Mouse (Mus musculus) testis, adult 2 months (tissue): ENCODE measurements around the gene Pdxp. TPM values are rescaled to one million over a fixed set of nuclear protein-coding genes. Genes with fewer than 3 reads are reported as not detected.
A peak's percentile ranks its signal among the peaks of the same experiment; 100 is the strongest.

Experiments
- H3K27ac ChIP-seq: fragments of 200-500 bp; 2 replicates; pipeline ENCODE4 v1.5.1; 2012; ENCODE audit warnings: low read depth, low read length; ENCODE audit not compliant: control insufficient read depth, insufficient read depth
- H3K27me3 ChIP-seq: fragments of 200-500 bp; 2 replicates; pipeline ENCODE4 v1.6.1; 2012; ENCODE audit warnings: mild to moderate bottlenecking, low read length, moderate library complexity; ENCODE audit not compliant: control insufficient read depth, insufficient read depth
- H3K36me3 ChIP-seq: fragments of 200-500 bp; 2 replicates; pipeline ENCODE4 v1.6.1; 2012; ENCODE audit warnings: mild to moderate bottlenecking, low read length; ENCODE audit not compliant: control insufficient read depth, insufficient read depth
- H3K4me1 ChIP-seq: fragments of 200-500 bp; 2 replicates; pipeline ENCODE4 v1.6.1; 2012; ENCODE audit warnings: low read length; ENCODE audit not compliant: control insufficient read depth, insufficient read depth
- H3K4me3 ChIP-seq: fragments of 200-500 bp; 2 replicates; pipeline ENCODE4 v1.5.1; 2012; ENCODE audit warnings: low read depth, mild to moderate bottlenecking, low read length, moderate library complexity, mixed read lengths; ENCODE audit not compliant: control insufficient read depth
- CTCF ChIP-seq: fragments of 200-500 bp; IDR thresholded peaks from 2 replicates; pipeline ENCODE4 v1.5.1; 2012; ENCODE audit warnings: low read depth, mild to moderate bottlenecking, inconsistent platforms, low read length, moderate library complexity; ENCODE audit not compliant: control insufficient read depth, insufficient read depth, insufficient replicate concordance
- POLR2A ChIP-seq: fragments of 200-500 bp; IDR thresholded peaks from 2 replicates; pipeline ENCODE4 v1.6.1; 2012; ENCODE audit warnings: low read depth, mild to moderate bottlenecking, inconsistent platforms, low read length, moderate library complexity; ENCODE audit not compliant: control insufficient read depth
- polyA plus RNA-seq: library from polyadenylated mRNA; depleted of rRNA; stranded (reverse); fragments of >200 nt; gene quantifications from 2 replicates; pipeline ENCODE4 v1.2.3, GENCODE M21; 2012

Pdxp gene
- polyA plus RNA-seq, 1 experiment: 3.8 TPM

DNA sequence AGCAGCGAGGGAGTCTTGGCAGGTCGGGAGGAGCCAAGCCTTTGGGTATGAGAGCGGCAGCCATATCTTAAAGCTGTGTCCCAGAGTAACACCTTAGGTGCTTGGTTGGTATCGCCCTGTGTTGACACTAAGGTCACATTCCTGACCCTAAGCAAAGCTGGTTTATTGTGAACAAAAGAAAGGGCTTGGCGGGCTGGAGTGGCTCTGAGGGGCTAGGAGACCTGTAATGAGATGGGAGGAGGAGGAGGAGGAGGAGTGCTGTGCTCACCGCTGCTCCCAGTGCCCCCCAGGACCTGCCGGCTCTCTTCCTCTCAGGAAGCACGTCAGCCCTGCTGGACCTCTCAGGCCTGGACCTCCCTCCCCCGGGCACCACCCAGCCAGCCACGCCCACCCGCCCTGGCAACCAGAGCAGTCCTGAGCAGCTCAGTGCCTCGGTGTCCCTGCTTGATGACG is 24.3 kb upstream of the Pdxp start:
- Histone ChIP-seq H3K4me3 (no peak overlapping the region), H3K27ac (no peak overlapping the region), H3K27me3 (no peaks in the 10 kb centered on the region), H3K36me3 (peaks cover 2% of the 10 kb centered on the region), H3K4me1 (peaks cover 5% of the 10 kb centered on the region)
- TF ChIP-seq CTCF (no peak), POLR2A (no peak)

DNA sequence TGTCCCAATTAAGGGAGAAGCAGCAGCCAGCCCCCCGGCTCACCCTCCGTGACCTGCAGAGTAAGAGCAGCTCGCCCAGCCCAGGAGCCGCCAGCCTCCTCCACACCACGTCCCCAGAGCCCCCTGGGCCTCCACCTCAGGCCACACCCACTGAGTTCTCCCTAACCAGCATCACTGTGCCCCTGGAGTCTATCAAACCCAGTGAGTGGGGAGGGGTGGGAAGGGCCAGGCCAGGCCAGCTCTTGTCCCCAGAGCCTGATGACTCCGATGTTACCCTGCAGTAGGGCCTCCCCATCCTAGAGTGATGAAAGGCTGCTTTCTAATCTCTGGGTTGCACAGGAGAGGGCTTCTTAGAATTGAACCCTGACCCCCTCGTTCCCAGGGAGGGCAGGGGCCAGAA is 21.3 kb upstream of the Pdxp start:
- H3K4me3 ChIP-seq: no peak overlapping the region
- no peaks in the 10 kb centered on the region; the same call in 1 of the 2 replicates for H3K36me3 ChIP-seq
- no peak overlapping the region for H3K27ac ChIP-seq
- TF ChIP-seq POLR2A (no peak), CTCF (no peak)
- H3K4me1 ChIP-seq: peaks cover 7% of the 10 kb centered on the region
- no peaks in the 10 kb centered on the region for H3K27me3 ChIP-seq

DNA sequence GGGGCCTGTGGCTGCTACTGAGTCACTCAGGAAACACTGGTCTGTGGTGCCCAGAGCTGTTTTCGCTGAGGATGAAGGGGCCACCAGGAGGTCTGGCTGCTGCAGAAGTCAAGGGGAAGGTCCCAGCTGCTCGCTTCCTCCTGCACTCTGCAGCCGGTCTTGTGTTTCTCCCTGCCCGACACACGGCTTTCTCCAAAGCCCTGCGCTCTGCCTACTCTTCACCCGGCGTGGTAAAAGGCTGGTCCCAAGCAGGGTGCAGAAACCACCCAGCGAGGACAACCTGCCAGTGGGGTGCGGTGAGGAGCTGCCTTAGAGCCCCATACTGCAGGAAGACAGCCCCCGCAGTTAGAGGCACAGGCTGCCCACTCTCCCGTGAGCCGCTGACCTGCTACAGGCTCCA is 19.0 kb upstream of the Pdxp start:
- no peak overlapping the region for H3K4me3 ChIP-seq
- H3K36me3 ChIP-seq: no peaks in the 10 kb centered on the region; the same call in 1 of the 2 replicates
- peaks cover 7% of the 10 kb centered on the region for H3K4me1 ChIP-seq
- TF ChIP-seq CTCF (no peak), POLR2A (no peak)
- no peaks in the 10 kb centered on the region for H3K27me3 ChIP-seq
- H3K27ac ChIP-seq: no peak overlapping the region

DNA sequence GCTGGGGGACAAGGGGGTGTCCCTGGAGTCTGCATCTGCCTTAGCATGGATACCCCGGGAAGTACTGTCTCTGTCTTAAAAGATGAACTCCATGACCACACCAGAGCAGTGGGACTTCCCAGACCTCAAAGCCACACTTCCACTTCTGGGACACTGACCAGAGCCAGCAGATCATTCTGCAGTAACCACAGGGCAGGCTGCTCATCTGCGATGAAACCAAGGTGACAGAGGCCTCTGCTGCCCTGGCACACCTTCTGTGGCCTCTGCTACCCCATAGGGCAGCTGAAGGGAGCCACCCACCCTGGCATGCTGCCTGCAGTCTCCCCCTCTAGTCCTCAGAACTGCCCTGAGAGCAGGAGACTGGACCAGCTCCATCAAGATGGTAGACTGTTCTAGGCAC is 18.0 kb upstream of the Pdxp start:
- Histone ChIP-seq H3K27ac (no peak overlapping the region), H3K4me3 (no peak overlapping the region), H3K36me3 (no peaks in the 10 kb centered on the region; the same call in 1 of the 2 replicates), H3K27me3 (no peaks in the 10 kb centered on the region), H3K4me1 (peaks cover 10% of the 10 kb centered on the region)
- TF ChIP-seq POLR2A (no peak), CTCF (no peak)

DNA sequence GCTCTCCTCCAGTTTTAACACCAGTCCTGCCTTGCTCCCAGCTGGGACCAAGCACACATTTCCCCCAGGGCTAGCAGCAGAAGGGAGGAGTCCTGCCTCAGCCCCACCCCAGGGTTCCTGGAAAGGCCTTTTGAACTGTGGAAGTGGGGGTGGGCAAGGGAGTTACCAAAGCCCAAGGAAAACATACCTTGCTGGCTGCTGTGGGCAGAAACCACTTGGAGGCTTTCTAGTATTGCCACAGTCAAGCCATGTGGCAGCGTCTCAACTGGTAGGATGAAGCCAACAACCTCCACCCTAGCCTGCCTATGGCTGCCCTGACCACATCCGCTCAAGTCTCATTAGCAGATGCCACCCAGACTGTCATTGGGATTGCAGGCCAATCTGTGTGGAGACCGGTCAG is 17.6 kb upstream of the Pdxp start:
- TF ChIP-seq CTCF: no peak
- no peak for TF ChIP-seq POLR2A
- peaks cover 13% of the 10 kb centered on the region for H3K4me1 ChIP-seq
- H3K27me3 ChIP-seq: no peaks in the 10 kb centered on the region
- H3K4me3 ChIP-seq: no peak overlapping the region
- no peaks in the 10 kb centered on the region; the same call in 1 of the 2 replicates for H3K36me3 ChIP-seq
- no peak overlapping the region for H3K27ac ChIP-seq

DNA sequence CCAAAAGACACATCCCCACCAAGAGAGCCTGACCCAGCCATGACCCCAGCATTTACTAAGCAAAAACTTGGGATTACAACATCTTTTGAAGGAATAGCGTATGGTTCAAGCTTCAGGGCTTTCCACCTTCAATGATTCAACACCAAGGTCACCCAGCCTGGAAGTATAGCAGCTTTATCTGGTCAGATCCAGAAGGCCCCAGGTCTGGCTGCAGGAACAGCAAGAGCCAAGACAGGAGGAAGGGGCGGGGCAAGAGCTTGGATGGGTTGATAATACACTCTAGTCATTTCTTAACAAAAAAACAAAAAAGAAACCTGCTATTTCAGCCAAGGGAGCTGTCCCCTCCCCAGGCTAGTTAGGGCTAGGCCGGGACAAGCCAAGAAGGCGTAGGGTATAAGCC is 16.2 kb upstream of the Pdxp start:
- H3K36me3 ChIP-seq: no peaks in the 10 kb centered on the region; the same call in 1 of the 2 replicates
- peaks cover 16% of the 10 kb centered on the region for H3K4me1 ChIP-seq
- no peak overlapping the region for H3K4me3 ChIP-seq
- no peak overlapping the region for H3K27ac ChIP-seq
- no peaks in the 10 kb centered on the region for H3K27me3 ChIP-seq
- TF ChIP-seq CTCF (no peak), POLR2A (no peak)

DNA sequence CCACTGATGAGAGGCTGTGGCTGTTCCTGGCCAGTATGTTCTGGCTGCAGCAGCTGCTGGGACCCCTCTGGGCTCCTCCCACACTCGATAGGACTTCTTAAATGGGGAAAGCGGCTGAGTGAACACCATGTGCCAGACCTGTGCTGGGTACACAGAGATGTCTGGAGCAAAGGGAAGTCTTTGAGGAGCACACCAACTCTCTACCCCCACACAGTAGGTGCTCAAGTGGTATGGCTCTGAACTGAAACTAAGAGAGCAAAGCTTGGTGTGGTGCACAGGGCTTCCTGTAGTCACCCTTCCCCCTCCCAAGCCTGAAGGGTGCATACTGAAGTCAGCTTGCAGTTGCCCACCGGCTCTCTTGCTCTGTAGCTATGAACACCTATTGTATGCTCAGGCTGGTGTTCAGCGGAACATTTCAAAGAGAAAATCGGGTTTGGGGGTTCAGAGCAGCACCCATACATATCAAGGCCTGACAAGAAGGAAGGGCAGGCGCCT is 15.2 kb upstream of the Pdxp start:
- H3K27ac ChIP-seq: no peak overlapping the region
- H3K4me3 ChIP-seq: no peak overlapping the region
- H3K4me1 ChIP-seq: peaks cover 16% of the 10 kb centered on the region
- no peak for TF ChIP-seq CTCF
- TF ChIP-seq POLR2A: no peak
- H3K36me3 ChIP-seq: no peaks in the 10 kb centered on the region; the same call in 1 of the 2 replicates
- no peaks in the 10 kb centered on the region for H3K27me3 ChIP-seq

DNA sequence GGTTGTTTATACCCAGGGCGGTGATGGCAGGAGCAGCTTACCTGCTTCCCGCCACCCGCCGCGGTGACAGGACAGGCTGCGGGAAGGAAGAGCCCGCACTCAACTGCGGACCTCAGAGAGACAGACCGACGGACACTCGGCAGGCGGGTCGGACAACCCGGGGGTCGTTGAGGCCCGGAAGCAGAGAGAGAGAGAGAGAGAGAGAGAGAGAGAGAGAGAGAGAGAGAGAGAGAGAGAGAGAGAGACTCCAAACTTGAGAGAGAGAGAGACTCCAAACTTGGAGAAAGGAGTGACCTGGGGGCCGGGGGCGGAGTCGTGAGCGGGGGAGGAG is 14.3 kb upstream of the Pdxp start, which contains the start of gene Gm49510:
Gene Gm49510 (plus strand): TSS at position 259 of the 331 bp plus-strand sequence.
- H3K4me1 ChIP-seq: peaks cover 11% of the 10 kb centered on the region
- H3K27me3 ChIP-seq: no peaks in the 10 kb centered on the region
- H3K36me3 ChIP-seq: no peaks in the 10 kb centered on the region; the same call in 1 of the 2 replicates
- TF ChIP-seq POLR2A: no peak
- TF ChIP-seq CTCF: no peak
- H3K4me3 ChIP-seq: peak within 1 kb of the TSS; percentile 64
- H3K27ac ChIP-seq: peak within 1 kb of the TSS; percentile 26; the same call in 1 of the 2 replicates
